16 mouse cellular contexts compared by ENCODE assay signal in genomic region chr9:89552663-89553062, GRCm38 (mm10).
DNase-seq lines count a peak whose midpoint lies in the region.
"Had no signal": no experiment of that assay in that cellular context is flagged by ENCODE, and none has a peak within 500 bp of the region (broad histone marks: within the 10 kb centered on the region; RNA-seq: fewer than 3 reads in every experiment).

No protein-coding gene starts in this region.

- intact Hi-C loops in left cerebral cortex, postnatal 4 days (cut with DNase I): no loop called here

- peak; percentile 36 for DNase-seq in left cerebral cortex, adult 11 months (ENCODE audit: low spot score)
- DNase-seq in left cerebral cortex, postnatal 4 days: no peak
- DNase-seq in frontal cortex, adult 2 months (ENCODE audit: extremely low spot score in 1 of 2, low spot score in 1 of 2): peak; percentile 12 to 64
- peak; percentile 14 to 43 for DNase-seq in left cerebral cortex, adult 9 months (ENCODE audit: low spot score in 2 of 2)
- peak; percentile 6 to 38 for DNase-seq in right cerebral cortex, postnatal 36 days (ENCODE audit: low spot score in 2 of 2)
- no peak for DNase-seq in cerebellum, postnatal 10 days
- DNase-seq in embryo, embryonic 10.5 days (ENCODE audit: low spot score): no peak
- DNase-seq: adrenal gland, adult 8-10 months; B cell, adult 2 months; cerebellum, adult 2 months; heart, postnatal 36 days; kidney, adult 18-20 months; liver, postnatal 0 days; retina, postnatal 1 day; thymus, adult 18-20 months; thymus, postnatal 36 days had no signal

Comparison
In these comparisons a context has a peak if more than half of its experiments do, and no peak if none do; other contexts are left out.
1. DNase-seq: peak in left cerebral cortex, adult 11 months (single experiment), frontal cortex, adult 2 months (2 of 2), left cerebral cortex, adult 9 months (2 of 2) and right cerebral cortex, postnatal 36 days (2 of 2); none in left cerebral cortex, postnatal 4 days (single experiment), cerebellum, postnatal 10 days (0 of 2) and embryo, embryonic 10.5 days (single experiment).